Mouse (Mus musculus) embryonic fibroblast, embryonic 13.5 days (primary cell): ENCODE measurements around the gene Pax9.

Experiments used
- CTCF ChIP-seq: IDR thresholded peaks from 2 replicates; pipeline ENCODE4 v1.5.1; 2011; ENCODE audit warnings: mild to moderate bottlenecking, control low read depth, low read length, moderate library complexity, borderline replicate concordance; ENCODE audit not compliant: insufficient read depth
- POLR2A ChIP-seq: IDR thresholded peaks from 2 replicates; pipeline ENCODE4 v1.6.1; 2011; ENCODE audit warnings: low read depth, mild to moderate bottlenecking, control low read depth, low read length, moderate library complexity

DNA sequence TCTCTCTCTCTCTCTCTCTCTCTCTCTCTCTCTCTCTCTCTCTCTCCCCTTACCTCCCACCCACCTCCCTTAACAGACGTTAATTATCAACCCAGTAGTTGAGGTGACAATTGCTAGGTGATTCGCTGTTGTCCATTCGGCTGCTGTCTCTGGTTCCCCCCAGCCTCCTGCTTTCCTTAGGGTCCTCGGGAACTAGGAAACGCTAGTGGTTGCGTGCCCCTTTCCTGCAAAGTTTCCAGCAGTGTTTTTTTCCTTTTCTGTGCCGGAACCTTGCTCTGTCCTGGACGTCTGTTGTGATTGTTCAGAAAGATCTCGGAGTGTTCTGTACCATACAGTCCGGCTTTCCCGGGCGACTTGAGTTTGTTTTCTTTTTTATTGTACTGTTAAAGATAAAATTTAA lies 6.2 kb downstream of the Pax9 start:
- TF ChIP-seq CTCF (no peak), POLR2A (no peak)
